Mouse (Mus musculus) left cerebral cortex, adult 18-20 months (tissue): ENCODE data around the gene Psors1c2. TPM values are rescaled to one million over a fixed set of nuclear protein-coding genes. Genes with fewer than 3 reads are reported as not detected.

Experiments used
- DNase-seq, 2 experiments: peaks; one replicate each; pipeline ENCODE4 v3.0.0; 2021 to 2022; ENCODE audit warnings: low spot score in 2 of 2, mixed read lengths in 1 of 2
- total RNA-seq, 2 experiments: library from RNA; stranded (reverse); gene quantifications; 2 replicates each; pipeline ENCODE4 v1.2.3; 2021

Gene Psors1c2
- total RNA-seq, 2 experiments from 2014 or later = 0.44 to 0.84 TPM

GRCm38 (mm10) chr17:35556186-35556765, 23.3 kb downstream of the Psors1c2 start:
- DNase-seq = no peak

GRCm38 (mm10) chr17:35556812-35557211, 23.8 kb downstream of the Psors1c2 start:
- DNase-seq = peak; percentile 35 to 50

GRCm38 (mm10) chr17:35557351-35557750, 24.4 kb downstream of the Psors1c2 start:
- DNase-seq = no peak

GRCm38 (mm10) chr17:35558216-35558615, 25.2 kb downstream of the Psors1c2 start:
- no peak for DNase-seq

GRCm38 (mm10) chr17:35567150-35567549, 34.1 kb downstream of the Psors1c2 start, which contains the start of gene 2300002M23Rik:
TSS of gene 2300002M23Rik (plus strand) at chr17:35567450.
- DNase-seq = no peak

GRCm38 (mm10) chr17:35567767-35568166, 34.8 kb downstream of the Psors1c2 start:
- DNase-seq = no peak

GRCm38 (mm10) chr17:35569091-35569944, 36.3 kb downstream of the Psors1c2 start:
- DNase-seq = no peak

GRCm38 (mm10) chr17:35570836-35571235, 37.8 kb downstream of the Psors1c2 start:
- DNase-seq = no peak

GRCm38 (mm10) chr17:35571477-35571876, 38.5 kb downstream of the Psors1c2 start:
- DNase-seq = no peak

GRCm38 (mm10) chr17:35578211-35578610, 45.2 kb downstream of the Psors1c2 start:
- DNase-seq = peak; percentile 72 to 89

GRCm38 (mm10) chr17:35582900-35583299, 49.9 kb downstream of the Psors1c2 start:
- DNase-seq = no peak

Other genes starting within 250 kb of the Psors1c2 start
- gene H2-Q1, start 212.8 kb upstream of the Psors1c2 start, total RNA-seq = 1 to 10 TPM in 1 of 2 experiments, under 1 TPM in 1; 0.79 to 1.2 TPM
- under 1 TPM; 0.44 to 0.82 TPM for gene H2-Q2, start 191.0 kb upstream of the Psors1c2 start, total RNA-seq
- gene H2-Q4, start 153.6 kb upstream of the Psors1c2 start, total RNA-seq = 1 to 10 TPM; 2.9 to 4.1 TPM
- gene H2-Q6, start 108.4 kb upstream of the Psors1c2 start, total RNA-seq = 1 to 10 TPM in 1 of 2 experiments, under 1 TPM in 1; 0.96 to 1.4 TPM
- 1 to 10 TPM in 1 of 2 experiments, under 1 TPM in 1; 0.53 to 1.4 TPM for gene H2-Q7, start 94.0 kb upstream of the Psors1c2 start, total RNA-seq
- gene H2-Q10, start 63.1 kb upstream of the Psors1c2 start, total RNA-seq = under 1 TPM; 0.33 to 0.46 TPM
- gene Pou5f1, start 27.2 kb upstream of the Psors1c2 start, total RNA-seq = not detected
- gene Tcf19, start 16.4 kb upstream of the Psors1c2 start, total RNA-seq = 10 to 100 TPM; 10.1 to 13.7 TPM
- gene Cchcr1, start 16.1 kb upstream of the Psors1c2 start, total RNA-seq = 10 to 100 TPM; 14.2 to 16.2 TPM
- 1 to 10 TPM in 1 of 2 experiments, under 1 TPM in 1; 1.00 to 1.7 TPM for gene Cdsn, start 18.9 kb downstream of the Psors1c2 start, total RNA-seq
- gene 2300002M23Rik, start 34.2 kb downstream of the Psors1c2 start, total RNA-seq = not detected
- gene Sfta2, start 68.3 kb downstream of the Psors1c2 start, total RNA-seq = not detected
- not detected for gene Gm9573, start 93.4 kb downstream of the Psors1c2 start, total RNA-seq
- not detected for gene Mucl3, start 110.5 kb downstream of the Psors1c2 start, total RNA-seq
- gene Vars2, start 134.4 kb downstream of the Psors1c2 start, total RNA-seq = 10 to 100 TPM; 34.3 to 35.1 TPM
- 10 to 100 TPM; 26.7 to 37.5 TPM for gene Gtf2h4, start 140.5 kb downstream of the Psors1c2 start, total RNA-seq
- 10 to 100 TPM; 49.0 to 51.5 TPM for gene Ddr1, start 171.4 kb downstream of the Psors1c2 start, total RNA-seq